Mouse (Mus musculus) gastrocnemius, adult 8-10 months (tissue): ENCODE measurements around the gene Slc33a1. TPM values are rescaled to one million over a fixed set of nuclear protein-coding genes. Genes with fewer than 3 reads are reported as not detected.

Experiments used
- DNase-seq, 2 experiments: peaks; one replicate each; pipeline ENCODE4 v3.0.0; 2022; ENCODE audit warnings: low spot score in 2 of 2
- total RNA-seq, 4 experiments: library from RNA; stranded (reverse); gene quantifications; 2 replicates each; pipeline ENCODE4 v1.2.4; 2022

The Slc33a1 gene
- 1 to 10 TPM; 4.4 to 6.1 (median 5.0) TPM for total RNA-seq

- peak; percentile 98 for DNase-seq
These were observed at the start of gene Slc33a1 for GRCm38 (mm10) chr3:63964100-63964921. Gene Slc33a1 (minus strand): TSS chr3:63964768.

GRCm38 (mm10) chr3:63988722-63989440, 24.3 kb upstream of the Slc33a1 start:
- no peak for DNase-seq

GRCm38 (mm10) chr3:63986656-63987055, 22.1 kb upstream of the Slc33a1 start:
- DNase-seq, result no peak

DNA sequence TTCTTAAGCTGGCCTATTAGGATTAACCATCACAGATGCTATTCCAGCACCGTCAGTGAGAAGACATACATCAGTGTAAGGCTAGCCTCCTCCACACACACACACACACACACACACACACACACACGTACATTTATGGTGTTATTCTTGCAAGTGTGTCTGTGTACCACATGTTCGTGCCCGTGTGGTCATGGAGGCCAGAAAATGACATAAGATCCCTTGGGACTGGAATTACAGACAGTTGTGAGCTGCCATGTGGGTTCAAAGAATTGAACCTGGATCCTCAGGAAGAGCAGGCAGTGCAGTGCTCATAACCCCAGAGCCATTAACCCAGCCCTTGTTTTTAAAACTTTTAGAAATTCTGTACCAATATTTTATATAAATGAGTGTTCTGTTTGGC, 13.3 kb upstream of the Slc33a1 start:
- DNase-seq, result no peak

GRCm38 (mm10) chr3:63975955-63976908, 11.7 kb upstream of the Slc33a1 start, which contains the start of gene Gmps:
Gene Gmps (plus strand): TSS chr3:63976106.
- DNase-seq, result peak; percentile 91

- DNase-seq, result no peak
These were observed 1.4 kb upstream of the Slc33a1 start for GRCm38 (mm10) chr3:63965929-63966328.

DNA sequence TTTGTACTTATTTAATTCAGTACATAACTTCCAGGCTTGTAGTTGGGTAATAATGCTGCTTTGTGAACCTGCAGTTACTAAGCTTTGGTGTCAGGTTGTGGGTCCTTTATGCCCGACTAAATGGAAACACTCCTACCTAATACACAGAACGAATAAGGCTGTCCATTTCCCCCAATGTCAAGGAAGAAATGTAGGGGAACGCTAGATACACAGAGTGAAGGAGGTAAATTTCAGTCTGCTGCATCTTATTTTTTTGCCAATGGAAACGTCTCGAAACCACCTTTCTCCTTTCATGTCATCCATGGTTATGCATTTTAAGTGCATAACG, 318 bp upstream of the Slc33a1 start:
- DNase-seq, result no peak

GRCm38 (mm10) chr3:63963421-63964099, 1.0 kb downstream of the Slc33a1 start:
- no peak for DNase-seq

GRCm38 (mm10) chr3:63949837-63950236, 14.7 kb downstream of the Slc33a1 start:
- no peak for DNase-seq

DNA sequence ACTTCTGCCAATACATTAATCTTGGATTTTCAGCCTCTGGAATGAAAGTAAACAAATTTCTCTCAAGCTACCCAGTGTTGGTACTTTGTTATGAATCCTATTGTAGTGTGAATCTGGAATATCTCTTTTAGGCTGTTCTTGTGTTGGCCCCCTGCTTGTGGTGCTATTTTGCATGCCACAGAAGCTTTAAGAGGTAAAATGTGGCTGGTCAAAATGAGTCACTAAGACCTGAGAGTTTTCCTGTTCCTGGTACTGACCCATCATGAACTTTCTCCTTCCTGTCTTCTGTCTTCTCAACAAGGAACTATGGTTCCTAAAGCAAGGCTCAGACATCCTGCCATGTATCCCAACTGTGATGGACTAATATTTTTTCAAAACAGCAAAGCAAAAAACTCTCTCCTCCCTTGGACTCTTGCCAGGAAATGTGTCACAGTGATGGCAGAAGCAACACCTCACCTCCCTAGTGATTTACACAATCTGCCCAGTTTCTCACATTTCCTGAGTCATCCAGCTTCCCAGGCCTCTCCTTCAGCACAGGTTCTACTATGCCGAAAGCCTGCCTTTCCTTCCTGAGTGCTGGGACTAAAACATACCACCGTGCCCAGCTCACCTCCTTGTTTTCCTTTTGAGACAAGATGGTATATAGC, 23.2 kb downstream of the Slc33a1 start:
- DNase-seq, result no peak

DNA sequence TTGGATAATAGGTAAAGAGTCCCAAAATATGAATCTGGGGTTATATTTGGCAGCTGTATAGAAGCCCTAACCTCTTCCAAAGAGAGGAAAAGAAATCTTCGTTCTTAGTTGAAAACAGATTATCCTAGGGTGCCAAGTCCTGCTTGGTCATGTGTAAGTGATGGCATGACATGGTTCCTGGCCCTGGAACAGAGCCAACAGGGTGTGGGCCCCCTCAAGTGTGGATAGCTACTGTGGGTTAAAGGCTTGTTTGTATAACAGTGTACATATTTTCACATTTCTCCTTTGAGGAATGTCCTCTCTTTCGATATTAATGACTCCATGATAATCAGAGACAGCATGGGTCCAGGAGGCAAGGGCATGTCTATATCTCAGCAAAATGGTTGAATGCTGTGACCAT, 25.6 kb downstream of the Slc33a1 start:
- DNase-seq, result no peak

- DNase-seq, result peak; percentile 87 to 88
These were observed 35.4 kb downstream of the Slc33a1 start, which contains the start of gene E130311K13Rik for GRCm38 (mm10) chr3:63928878-63929859. Gene E130311K13Rik (minus strand): TSS chr3:63929472.

DNA sequence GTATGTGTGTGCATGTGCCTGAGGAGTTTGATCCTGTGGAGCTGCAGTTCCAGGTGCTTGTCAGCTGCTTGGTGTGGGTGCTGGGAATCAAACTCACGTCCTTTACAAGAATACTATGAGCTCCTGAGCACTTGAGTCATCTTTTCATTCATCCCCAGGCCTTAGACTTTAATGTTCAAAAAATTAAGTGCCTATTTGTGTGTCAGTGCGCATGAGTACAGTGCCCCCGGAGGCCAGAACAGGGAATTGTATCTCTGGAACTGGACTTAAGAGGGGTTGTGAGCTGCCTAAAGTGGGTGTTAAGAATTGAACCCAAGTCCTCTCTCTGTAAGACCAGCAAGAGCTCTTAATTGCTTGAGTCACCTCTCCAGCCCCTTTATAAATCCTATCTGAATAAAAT, 44.9 kb downstream of the Slc33a1 start:
- DNase-seq, result no peak

DNA sequence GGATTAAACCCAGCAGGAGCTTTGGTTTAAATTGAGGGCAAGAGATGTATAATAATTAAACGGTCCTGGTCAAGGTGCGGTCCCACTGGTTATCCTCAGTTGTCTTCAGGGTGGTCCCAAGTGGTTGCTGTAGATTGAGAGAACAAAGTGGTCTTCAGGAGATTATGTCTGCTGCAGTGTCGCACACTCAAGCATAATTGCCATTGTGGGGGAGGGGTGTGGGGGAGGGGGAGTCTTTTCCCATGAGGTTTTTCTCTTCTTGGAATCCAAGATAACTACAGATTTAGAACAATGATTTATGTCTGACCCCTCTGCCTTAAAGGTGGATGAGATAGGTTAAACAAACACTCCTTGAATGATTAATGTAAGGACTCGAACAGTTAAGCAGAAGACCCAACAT, 54.3 kb downstream of the Slc33a1 start:
- no peak for DNase-seq

GRCm38 (mm10) chr3:63905241-63905640, 59.3 kb downstream of the Slc33a1 start:
- DNase-seq, result no peak

DNA sequence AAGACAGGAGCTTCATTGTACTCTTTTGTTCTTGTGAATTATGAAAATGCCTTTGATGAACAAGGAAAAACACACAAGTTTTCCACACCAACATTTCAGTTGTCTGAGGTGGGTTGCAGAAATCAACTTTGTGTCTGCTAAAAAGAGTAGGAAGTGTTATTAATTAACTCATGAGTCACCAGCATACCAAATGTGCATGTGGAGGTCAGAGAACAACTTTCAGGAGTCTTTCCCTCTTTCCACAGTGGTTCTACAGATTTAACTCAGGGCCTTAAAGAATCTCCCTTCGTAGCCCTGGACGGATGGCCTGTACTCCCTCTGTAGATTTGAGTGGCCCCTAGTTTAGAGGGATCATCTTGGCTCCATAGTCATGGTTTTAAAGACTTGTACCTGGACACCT, 60.4 kb downstream of the Slc33a1 start:
- DNase-seq, result no peak

DNA sequence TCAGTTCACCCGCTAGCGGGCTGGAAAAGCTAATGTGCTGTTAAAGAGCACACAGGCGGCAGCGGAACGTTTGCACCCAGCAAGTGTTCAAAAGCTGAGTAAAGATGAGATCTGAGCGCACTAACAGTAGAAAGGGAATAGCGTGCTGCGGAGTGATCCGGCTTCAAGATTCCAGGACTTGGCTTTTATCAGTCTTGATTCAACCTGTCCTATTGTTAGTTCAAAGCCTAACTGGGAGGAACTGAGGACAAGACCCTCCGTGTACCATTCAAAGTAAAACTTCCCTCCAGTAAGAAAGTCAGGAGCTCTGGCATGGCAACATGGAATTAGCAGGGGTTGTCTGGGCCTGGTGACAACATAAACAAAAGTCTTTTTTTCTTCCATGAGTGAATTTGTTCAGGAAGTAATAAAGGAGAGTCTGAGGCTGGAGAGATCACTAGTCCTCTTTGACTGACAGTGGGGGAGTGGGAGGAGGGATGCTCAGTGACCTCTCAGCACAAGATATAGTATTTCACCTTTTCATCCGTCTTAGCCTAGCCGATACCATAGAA, 64.5 kb downstream of the Slc33a1 start:
- no peak for DNase-seq

- no peak for DNase-seq
These were observed 65.3 kb downstream of the Slc33a1 start, which contains the start of gene Plch1 for GRCm38 (mm10) chr3:63899309-63899695. Gene Plch1 (minus strand): TSS chr3:63899472.
